Mouse (Mus musculus): ENCODE measurements around the gene Ciart. TPM values are rescaled to one million over a fixed set of nuclear protein-coding genes. Genes with fewer than 3 reads are reported as not detected.
"Not testable (repeated sequence)": the region's sequence is repeated elsewhere in the genome, so short reads cannot be mapped to it uniquely, and the experiment has no call there.

Gene Ciart
- total RNA-seq, 1 experiment from 2014 or later, result 9.3 TPM

- ATAC-seq (replicated peaks in 1 of 2; ENCODE audit: insufficient read depth in 1 of 2, low FRiP score in 2 of 2, low TSS enrichment in 1 of 2, low read depth in 1 of 2, poor library complexity in 2 of 2, severe bottlenecking in 2 of 2), result 0 out of 4 replicates have a peak, but pooled peaks of 1 of the 2 experiments have one; percentile 8
Measured at GRCm38 (mm10) chr3:95904568-95904967, 22.5 kb upstream of the Ciart start, which contains the start of gene Car14. Gene Car14, minus strand, starts transcription at chr3:95904691.

- no peak for ATAC-seq (replicated peaks in 1 of 2; ENCODE audit: insufficient read depth in 1 of 2, low FRiP score in 2 of 2, low TSS enrichment in 1 of 2, low read depth in 1 of 2, poor library complexity in 2 of 2, severe bottlenecking in 2 of 2)
Measured at GRCm38 (mm10) chr3:95903753-95904502, 21.9 kb upstream of the Ciart start.

- no peak for ATAC-seq (replicated peaks in 1 of 2; ENCODE audit: insufficient read depth in 1 of 2, low FRiP score in 2 of 2, low TSS enrichment in 1 of 2, low read depth in 1 of 2, poor library complexity in 2 of 2, severe bottlenecking in 2 of 2)
Measured at GRCm38 (mm10) chr3:95902643-95903042, 20.6 kb upstream of the Ciart start.

GRCm38 (mm10) chr3:95902373-95902625 is 20.2 kb upstream of the Ciart start:
- no peak for ATAC-seq (replicated peaks in 1 of 2; ENCODE audit: insufficient read depth in 1 of 2, low FRiP score in 2 of 2, low TSS enrichment in 1 of 2, low read depth in 1 of 2, poor library complexity in 2 of 2, severe bottlenecking in 2 of 2)

GRCm38 (mm10) chr3:95901616-95902372 is 19.7 kb upstream of the Ciart start:
- no peak for ATAC-seq (replicated peaks in 1 of 2; ENCODE audit: insufficient read depth in 1 of 2, low FRiP score in 2 of 2, low TSS enrichment in 1 of 2, low read depth in 1 of 2, poor library complexity in 2 of 2, severe bottlenecking in 2 of 2)

- no peak for ATAC-seq (replicated peaks in 1 of 2; ENCODE audit: insufficient read depth in 1 of 2, low FRiP score in 2 of 2, low TSS enrichment in 1 of 2, low read depth in 1 of 2, poor library complexity in 2 of 2, severe bottlenecking in 2 of 2)
Measured at GRCm38 (mm10) chr3:95899800-95900524, 17.9 kb upstream of the Ciart start.

GRCm38 (mm10) chr3:95895501-95895900 is 13.4 kb upstream of the Ciart start:
- ATAC-seq (replicated peaks in 1 of 2; ENCODE audit: insufficient read depth in 1 of 2, low FRiP score in 2 of 2, low TSS enrichment in 1 of 2, low read depth in 1 of 2, poor library complexity in 2 of 2, severe bottlenecking in 2 of 2), result not testable (repeated sequence)

GRCm38 (mm10) chr3:95894317-95895160 is 12.5 kb upstream of the Ciart start:
- ATAC-seq (replicated peaks in 1 of 2; ENCODE audit: insufficient read depth in 1 of 2, low FRiP score in 2 of 2, low TSS enrichment in 1 of 2, low read depth in 1 of 2, poor library complexity in 2 of 2, severe bottlenecking in 2 of 2), result no peak

- peak; percentile 97 for ATAC-seq (replicated peaks in 1 of 2; ENCODE audit: insufficient read depth in 1 of 2, low FRiP score in 2 of 2, low TSS enrichment in 1 of 2, low read depth in 1 of 2, poor library complexity in 2 of 2, severe bottlenecking in 2 of 2)
Measured at GRCm38 (mm10) chr3:95893606-95894316, 11.7 kb upstream of the Ciart start, which contains the start of gene Aph1a. Gene Aph1a, plus strand, starts transcription at chr3:95893969.

GRCm38 (mm10) chr3:95893126-95893525 is 11.1 kb upstream of the Ciart start:
- ATAC-seq (replicated peaks in 1 of 2; ENCODE audit: insufficient read depth in 1 of 2, low FRiP score in 2 of 2, low TSS enrichment in 1 of 2, low read depth in 1 of 2, poor library complexity in 2 of 2, severe bottlenecking in 2 of 2), result no peak

- ATAC-seq (replicated peaks in 1 of 2; ENCODE audit: insufficient read depth in 1 of 2, low FRiP score in 2 of 2, low TSS enrichment in 1 of 2, low read depth in 1 of 2, poor library complexity in 2 of 2, severe bottlenecking in 2 of 2), result no peak
Measured at GRCm38 (mm10) chr3:95892066-95893052, 10.3 kb upstream of the Ciart start.

- peak; percentile 52 to 59 for ATAC-seq (replicated peaks in 1 of 2; ENCODE audit: insufficient read depth in 1 of 2, low FRiP score in 2 of 2, low TSS enrichment in 1 of 2, low read depth in 1 of 2, poor library complexity in 2 of 2, severe bottlenecking in 2 of 2)
Measured at GRCm38 (mm10) chr3:95891211-95892065, 9.4 kb upstream of the Ciart start, which contains the start of gene BC028528. Gene BC028528, minus strand, starts transcription at chr3:95892005.

GRCm38 (mm10) chr3:95889664-95890063 is 7.6 kb upstream of the Ciart start:
- no peak for ATAC-seq (replicated peaks in 1 of 2; ENCODE audit: insufficient read depth in 1 of 2, low FRiP score in 2 of 2, low TSS enrichment in 1 of 2, low read depth in 1 of 2, poor library complexity in 2 of 2, severe bottlenecking in 2 of 2)

- ATAC-seq (replicated peaks in 1 of 2; ENCODE audit: insufficient read depth in 1 of 2, low FRiP score in 2 of 2, low TSS enrichment in 1 of 2, low read depth in 1 of 2, poor library complexity in 2 of 2, severe bottlenecking in 2 of 2), result no peak
Measured at GRCm38 (mm10) chr3:95887596-95887995, 5.5 kb upstream of the Ciart start.

- ATAC-seq (replicated peaks in 1 of 2; ENCODE audit: insufficient read depth in 1 of 2, low FRiP score in 2 of 2, low TSS enrichment in 1 of 2, low read depth in 1 of 2, poor library complexity in 2 of 2, severe bottlenecking in 2 of 2), result no peak
Measured at GRCm38 (mm10) chr3:95884400-95884799, 2.3 kb upstream of the Ciart start.
